Mouse (Mus musculus): ENCODE data around the gene Rspry1. TPM values are rescaled to one million over a fixed set of nuclear protein-coding genes. Genes with fewer than 3 reads are reported as not detected.

The Rspry1 gene
- polyA plus RNA-seq, 1 experiment from 2014 or later: 26.0 TPM

GRCm38 (mm10) chr8:94604030-94604429 is 2.3 kb downstream of the Rspry1 start:
- H3K4me2 ChIP-seq: no peak overlapping the region

GRCm38 (mm10) chr8:94607064-94607463 is 5.3 kb downstream of the Rspry1 start:
- Histone ChIP-seq H3K36me3 (peaks cover 8% of the 10 kb centered on the region; the same call in 1 of the 2 replicates), H3K27ac (ENCODE audit: poor library complexity, severe bottlenecking) (no peak overlapping the region), H3K4me1 (replicated peaks) (no peaks in the 10 kb centered on the region; the same call in 1 of the 2 replicates), H3K4me2 (no peak overlapping the region), H3K4me3 (no peak overlapping the region), H3K9me3 (replicated peaks) (no peaks in the 10 kb centered on the region), H3K27me3 (replicated peaks) (no peaks in the 10 kb centered on the region), H3K9ac (no peak overlapping the region)
- ATAC-seq (ENCODE audit: insufficient number of reproducible peaks, low FRiP score): no peak
- 91% methylated on average over 5 of the region's 5 CpGs for WGBS

More at GRCm38 (mm10) chr8:94604030-94604429, 2.3 kb downstream of the Rspry1 start:
- 82% methylated on average over 2 of the region's 2 CpGs for WGBS
- no peaks in the 10 kb centered on the region for H3K9me3 ChIP-seq (replicated peaks)
- H3K9ac ChIP-seq: no peak overlapping the region
- no peak for ATAC-seq (ENCODE audit: insufficient number of reproducible peaks, low FRiP score)
- no peak overlapping the region for H3K4me3 ChIP-seq
- peaks cover 8% of the 10 kb centered on the region; the same call in 1 of the 2 replicates for H3K36me3 ChIP-seq
- H3K4me1 ChIP-seq (replicated peaks): peaks cover 8% of the 10 kb centered on the region
- no peak overlapping the region for H3K27ac ChIP-seq (ENCODE audit: poor library complexity, severe bottlenecking)
- no peaks in the 10 kb centered on the region for H3K27me3 ChIP-seq (replicated peaks)

GRCm38 (mm10) chr8:94624885-94625284 is 23.1 kb downstream of the Rspry1 start:
- 90% methylated on average over 1 of the region's 1 CpGs for WGBS
- Histone ChIP-seq H3K9ac (no peak overlapping the region), H3K27ac (ENCODE audit: poor library complexity, severe bottlenecking) (no peak overlapping the region), H3K4me1 (replicated peaks) (no peaks in the 10 kb centered on the region), H3K4me3 (no peak overlapping the region), H3K27me3 (replicated peaks) (no peaks in the 10 kb centered on the region), H3K4me2 (no peak overlapping the region), H3K36me3 (peaks cover 23% of the 10 kb centered on the region), H3K9me3 (replicated peaks) (no peaks in the 10 kb centered on the region)
- ATAC-seq (ENCODE audit: insufficient number of reproducible peaks, low FRiP score): no peak

- no peak for ATAC-seq (ENCODE audit: insufficient number of reproducible peaks, low FRiP score)
- Histone ChIP-seq H3K36me3 (peaks cover 69% of the 10 kb centered on the region), H3K27ac (ENCODE audit: poor library complexity, severe bottlenecking) (no peak overlapping the region), H3K9ac (no peak overlapping the region), H3K9me3 (replicated peaks) (no peaks in the 10 kb centered on the region), H3K4me3 (no peak overlapping the region), H3K4me2 (no peak overlapping the region), H3K27me3 (replicated peaks) (no peaks in the 10 kb centered on the region), H3K4me1 (replicated peaks) (no peaks in the 10 kb centered on the region)
- WGBS: 81% methylated on average over 2 of the region's 2 CpGs
Observed at GRCm38 (mm10) chr8:94633564-94634194, 31.9 kb downstream of the Rspry1 start.

GRCm38 (mm10) chr8:94634211-94634610 is 32.5 kb downstream of the Rspry1 start:
- Histone ChIP-seq H3K36me3 (peaks cover 72% of the 10 kb centered on the region), H3K27me3 (replicated peaks) (no peaks in the 10 kb centered on the region), H3K9ac (no peak overlapping the region), H3K27ac (ENCODE audit: poor library complexity, severe bottlenecking) (no peak overlapping the region), H3K4me3 (no peak overlapping the region), H3K4me1 (replicated peaks) (no peaks in the 10 kb centered on the region), H3K9me3 (replicated peaks) (no peaks in the 10 kb centered on the region), H3K4me2 (no peak overlapping the region)
- no peak for ATAC-seq (ENCODE audit: insufficient number of reproducible peaks, low FRiP score)

GRCm38 (mm10) chr8:94641183-94641582 is 39.4 kb downstream of the Rspry1 start:
- Histone ChIP-seq H3K4me1 (replicated peaks) (no peaks in the 10 kb centered on the region), H3K9me3 (replicated peaks) (no peaks in the 10 kb centered on the region), H3K27ac (ENCODE audit: poor library complexity, severe bottlenecking) (no peak overlapping the region), H3K4me2 (no peak overlapping the region), H3K4me3 (no peak overlapping the region), H3K9ac (no peak overlapping the region), H3K27me3 (replicated peaks) (no peaks in the 10 kb centered on the region), H3K36me3 (peaks cover 70% of the 10 kb centered on the region)
- ATAC-seq (ENCODE audit: insufficient number of reproducible peaks, low FRiP score): no peak
- WGBS: 79% methylated on average over 2 of the region's 2 CpGs

GRCm38 (mm10) chr8:94641938-94642337 is 40.2 kb downstream of the Rspry1 start:
- Histone ChIP-seq H3K9me3 (replicated peaks) (no peaks in the 10 kb centered on the region), H3K27ac (ENCODE audit: poor library complexity, severe bottlenecking) (no peak overlapping the region), H3K36me3 (peaks cover 70% of the 10 kb centered on the region), H3K9ac (no peak overlapping the region), H3K4me2 (no peak overlapping the region), H3K4me1 (replicated peaks) (no peaks in the 10 kb centered on the region), H3K4me3 (no peak overlapping the region), H3K27me3 (replicated peaks) (no peaks in the 10 kb centered on the region)
- ATAC-seq (ENCODE audit: insufficient number of reproducible peaks, low FRiP score): no peak
- 90% methylated on average over 3 of the region's 3 CpGs for WGBS

GRCm38 (mm10) chr8:94645202-94645601 is 43.5 kb downstream of the Rspry1 start:
- H3K27ac ChIP-seq (ENCODE audit: poor library complexity, severe bottlenecking): no peak overlapping the region
- peaks cover 60% of the 10 kb centered on the region for H3K36me3 ChIP-seq
- no peak overlapping the region for H3K4me3 ChIP-seq
- WGBS: 39% methylated on average over 1 of the region's 1 CpGs
- H3K4me1 ChIP-seq (replicated peaks): no peaks in the 10 kb centered on the region
- H3K9me3 ChIP-seq (replicated peaks): no peaks in the 10 kb centered on the region
- H3K9ac ChIP-seq: no peak overlapping the region
- no peak overlapping the region for H3K4me2 ChIP-seq
- H3K27me3 ChIP-seq (replicated peaks): no peaks in the 10 kb centered on the region
- ATAC-seq (ENCODE audit: insufficient number of reproducible peaks, low FRiP score): no peak

- Histone ChIP-seq H3K4me3 (no peak overlapping the region), H3K4me1 (replicated peaks) (no peaks in the 10 kb centered on the region), H3K36me3 (peaks cover 57% of the 10 kb centered on the region), H3K9me3 (replicated peaks) (no peaks in the 10 kb centered on the region), H3K27ac (ENCODE audit: poor library complexity, severe bottlenecking) (no peak overlapping the region), H3K27me3 (replicated peaks) (no peaks in the 10 kb centered on the region), H3K4me2 (no peak overlapping the region), H3K9ac (no peak overlapping the region)
- WGBS: 86% methylated on average over 3 of the region's 3 CpGs
- no peak for ATAC-seq (ENCODE audit: insufficient number of reproducible peaks, low FRiP score)
Observed at GRCm38 (mm10) chr8:94646165-94646564, 44.4 kb downstream of the Rspry1 start.

- Histone ChIP-seq H3K4me1 (replicated peaks) (no peaks in the 10 kb centered on the region), H3K9me3 (replicated peaks) (no peaks in the 10 kb centered on the region), H3K9ac (no peak overlapping the region), H3K36me3 (peaks cover 68% of the 10 kb centered on the region), H3K27ac (ENCODE audit: poor library complexity, severe bottlenecking) (no peak overlapping the region), H3K4me3 (no peak overlapping the region), H3K4me2 (no peak overlapping the region), H3K27me3 (replicated peaks) (no peaks in the 10 kb centered on the region)
- no peak for ATAC-seq (ENCODE audit: insufficient number of reproducible peaks, low FRiP score)
- 64% methylated on average over 3 of the region's 3 CpGs for WGBS
Observed at GRCm38 (mm10) chr8:94649496-94649895, 47.8 kb downstream of the Rspry1 start.

- no peak overlapping the region for H3K4me3 ChIP-seq
- WGBS: 86% methylated on average over 3 of the region's 3 CpGs
- no peak for ATAC-seq (ENCODE audit: insufficient number of reproducible peaks, low FRiP score)
Observed at GRCm38 (mm10) chr8:94652951-94653350, 51.2 kb downstream of the Rspry1 start.

GRCm38 (mm10) chr8:94654994-94655393 is 53.3 kb downstream of the Rspry1 start:
- ATAC-seq (ENCODE audit: insufficient number of reproducible peaks, low FRiP score): no peak
- peaks cover 68% of the 10 kb centered on the region for H3K36me3 ChIP-seq

More at GRCm38 (mm10) chr8:94652951-94653350, 51.2 kb downstream of the Rspry1 start:
- Histone ChIP-seq H3K9me3 (replicated peaks) (no peaks in the 10 kb centered on the region), H3K4me2 (no peak overlapping the region), H3K4me1 (replicated peaks) (no peaks in the 10 kb centered on the region), H3K9ac (no peak overlapping the region), H3K36me3 (peaks cover 70% of the 10 kb centered on the region), H3K27ac (ENCODE audit: poor library complexity, severe bottlenecking) (no peak overlapping the region), H3K27me3 (replicated peaks) (no peaks in the 10 kb centered on the region)

More at GRCm38 (mm10) chr8:94654994-94655393, 53.3 kb downstream of the Rspry1 start:
- H3K27me3 ChIP-seq (replicated peaks): no peaks in the 10 kb centered on the region
- H3K4me2 ChIP-seq: no peak overlapping the region
- no peak overlapping the region for H3K9ac ChIP-seq
- no peaks in the 10 kb centered on the region for H3K4me1 ChIP-seq (replicated peaks)
- H3K9me3 ChIP-seq (replicated peaks): no peaks in the 10 kb centered on the region
- no peak overlapping the region for H3K4me3 ChIP-seq
- H3K27ac ChIP-seq (ENCODE audit: poor library complexity, severe bottlenecking): no peak overlapping the region

Data from heart, embryonic 12.5 days (tissue).